Mouse (Mus musculus): ENCODE data around the gene Commd6. TPM values are rescaled to one million over a fixed set of nuclear protein-coding genes. Genes with fewer than 3 reads are reported as not detected.
"Not testable (repeated sequence)": the region's sequence is repeated elsewhere in the genome, so short reads cannot be mapped to it uniquely, and the experiment has no call there.

Gene Commd6
- polyA plus RNA-seq, 1 experiment = 29.0 TPM

- Histone ChIP-seq H3K4me3 (ENCODE audit: control insufficient read depth, insufficient read depth, low read length) (no peak overlapping the region), H3K27ac (ENCODE audit: control insufficient read depth, insufficient read depth, low read length) (no peak overlapping the region), H3K27me3 (ENCODE audit: control insufficient read depth, insufficient read depth, low read length) (no peaks in the 10 kb centered on the region), H3K36me3 (ENCODE audit: control insufficient read depth, insufficient read depth, low read length) (no peaks in the 10 kb centered on the region), H3K4me1 (replicated peaks; ENCODE audit: control insufficient read depth, insufficient read depth, low read length) (no peaks in the 10 kb centered on the region)
- WGBS = 91% methylated on average over 5 of the region's 5 CpGs
- no peak for DNase-seq
- no peak for TF ChIP-seq CTCF (IDR thresholded peaks at IDR 0.05; ENCODE audit: borderline replicate concordance, control insufficient read depth, extremely low read depth, insufficient read depth, low read length, poor library complexity)
- no peak for TF ChIP-seq POLR2A (IDR thresholded peaks at IDR 0.05; ENCODE audit: control insufficient read depth, extremely low read depth, insufficient read depth, low read length, poor library complexity)
These were observed 49.4 kb downstream of the Commd6 start for GRCm38 (mm10) chr14:101591101-101591500.

GRCm38 (mm10) chr14:101588209-101588991, 52.1 kb downstream of the Commd6 start:
- H3K27ac ChIP-seq (ENCODE audit: control insufficient read depth, insufficient read depth, low read length); H3K4me3 ChIP-seq (ENCODE audit: control insufficient read depth, insufficient read depth, low read length); H3K27me3 ChIP-seq (ENCODE audit: control insufficient read depth, insufficient read depth, low read length); DNase-seq; H3K36me3 ChIP-seq (ENCODE audit: control insufficient read depth, insufficient read depth, low read length); H3K4me1 ChIP-seq (replicated peaks; ENCODE audit: control insufficient read depth, insufficient read depth, low read length): not testable (repeated sequence)
- WGBS = 73% methylated on average over 3 of the region's 4 CpGs

GRCm38 (mm10) chr14:101587366-101588040, 53.0 kb downstream of the Commd6 start:
- H3K27ac ChIP-seq (ENCODE audit: control insufficient read depth, insufficient read depth, low read length); H3K27me3 ChIP-seq (ENCODE audit: control insufficient read depth, insufficient read depth, low read length); H3K4me1 ChIP-seq (replicated peaks; ENCODE audit: control insufficient read depth, insufficient read depth, low read length); H3K36me3 ChIP-seq (ENCODE audit: control insufficient read depth, insufficient read depth, low read length); DNase-seq; H3K4me3 ChIP-seq (ENCODE audit: control insufficient read depth, insufficient read depth, low read length): not testable (repeated sequence)
- 48% methylated on average over 4 of the region's 6 CpGs for WGBS

DNA sequence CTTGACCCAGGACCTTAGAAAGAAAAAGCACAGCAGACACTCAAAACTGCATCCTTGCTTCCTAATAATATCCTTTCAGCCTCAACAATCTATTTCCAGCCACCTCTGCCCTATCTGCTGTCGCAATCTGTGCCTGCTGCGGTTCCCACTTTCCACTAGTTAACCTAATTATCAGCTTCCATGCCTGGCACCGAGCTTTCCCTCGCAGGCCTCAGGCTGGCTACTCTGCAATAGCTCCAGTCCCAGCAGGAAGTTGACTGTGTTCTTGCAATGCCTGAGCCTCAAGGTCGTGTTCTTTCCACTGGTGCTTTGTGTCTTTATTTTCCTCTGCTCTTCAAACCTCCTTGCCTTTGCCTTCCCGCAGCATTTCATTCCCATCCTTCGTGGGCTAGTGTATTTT, 54.4 kb downstream of the Commd6 start:
- no peak overlapping the region for H3K27ac ChIP-seq (ENCODE audit: control insufficient read depth, insufficient read depth, low read length)
- no peaks in the 10 kb centered on the region for H3K27me3 ChIP-seq (ENCODE audit: control insufficient read depth, insufficient read depth, low read length)
- H3K4me3 ChIP-seq (ENCODE audit: control insufficient read depth, insufficient read depth, low read length) = no peak overlapping the region
- TF ChIP-seq CTCF (IDR thresholded peaks at IDR 0.05; ENCODE audit: borderline replicate concordance, control insufficient read depth, extremely low read depth, insufficient read depth, low read length, poor library complexity) (no peak), POLR2A (IDR thresholded peaks at IDR 0.05; ENCODE audit: control insufficient read depth, extremely low read depth, insufficient read depth, low read length, poor library complexity) (no peak)
- no peaks in the 10 kb centered on the region for H3K36me3 ChIP-seq (ENCODE audit: control insufficient read depth, insufficient read depth, low read length)
- DNase-seq = no peak
- H3K4me1 ChIP-seq (replicated peaks; ENCODE audit: control insufficient read depth, insufficient read depth, low read length) = no peaks in the 10 kb centered on the region
- 81% methylated on average over 7 of the region's 7 CpGs for WGBS

Other genes starting within 250 kb of the Commd6 start
- gene Tbc1d4, start 31.5 kb downstream of the Commd6 start, polyA plus RNA-seq (2012; rRNA removed) = 10.1 and 13.3 TPM in 2 replicates
- 23.5 and 26.7 TPM in 2 replicates for gene Uchl3, start 13.3 kb upstream of the Commd6 start, polyA plus RNA-seq (2012; rRNA removed)
- gene Gm9922, start 89.1 kb upstream of the Commd6 start, polyA plus RNA-seq (2012; rRNA removed) = 1.4 and 2.2 TPM in 2 replicates
- 8.9 and 13.2 TPM in 2 replicates for gene Lmo7, start 89.3 kb upstream of the Commd6 start, polyA plus RNA-seq (2012; rRNA removed)